Mouse (Mus musculus) liver, embryonic 14.5 days (tissue): ENCODE results near the gene Gm20888.
"Not testable (repeated sequence)": the region's sequence is repeated elsewhere in the genome, so short reads cannot be mapped to it uniquely, and the experiment has no call there.

Experiments used
- CTCF ChIP-seq: IDR thresholded peaks from 2 replicates; pipeline ENCODE4 v1.5.1; 2016; ENCODE audit warnings: antibody characterized with exemption, low read depth, control low read depth
- EP300 ChIP-seq: IDR thresholded peaks from 2 replicates; pipeline ENCODE4 v1.6.1; 2016; ENCODE audit warnings: antibody characterized with exemption, low read depth

DNA sequence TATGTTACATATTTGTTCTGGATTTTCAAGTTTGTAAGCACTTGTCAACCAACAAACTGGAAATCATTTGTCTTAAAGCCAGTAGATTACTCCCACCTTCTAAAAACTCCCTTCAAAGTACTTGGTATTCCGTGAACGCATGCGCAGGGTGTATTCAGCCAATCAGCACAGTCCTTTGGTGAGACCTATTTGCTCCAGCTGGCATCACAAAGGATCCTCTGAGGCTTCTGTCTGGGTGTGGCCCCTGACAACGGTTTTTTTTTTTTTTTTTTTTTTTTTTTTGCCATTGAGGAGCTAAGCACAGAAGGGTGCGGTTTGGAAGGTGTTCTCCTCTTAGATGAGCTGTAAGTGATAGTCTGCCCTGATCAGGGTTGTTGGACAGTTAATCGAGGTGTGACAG is at the start of gene Gm20888:
- not testable (repeated sequence) for TF ChIP-seq EP300, CTCF
